In genomic region chr7:98774597-98774996, GRCm38 (mm10) we compare ENCODE assay signal across 15 mouse cellular contexts.
A peak's percentile ranks its signal among the peaks of the same experiment; 100 is the strongest.
DNase-seq lines count a peak whose midpoint lies in the region; ATAC-seq and TF ChIP-seq lines count a peak whose summit lies in the region.
"Had no signal": no experiment of that assay in that cellular context is flagged by ENCODE, and none has a peak within 500 bp of the region (broad histone marks: within the 10 kb centered on the region; RNA-seq: fewer than 3 reads in every experiment).

No protein-coding gene starts in this region.

- H3K9ac ChIP-seq in intestine, postnatal 0 days (ENCODE audit: low read depth, low read length): no peak overlapping the region
- H3K9ac ChIP-seq in intestine, embryonic 16.5 days (ENCODE audit: low read depth, low read length): no peak overlapping the region
- no peak overlapping the region for H3K9ac ChIP-seq in lung, embryonic 16.5 days (ENCODE audit: low read length)
- no peak overlapping the region for H3K9ac ChIP-seq in neural tube, embryonic 15.5 days (replicated peaks)
- H3K9ac ChIP-seq: heart, embryonic 12.5 days; liver, embryonic 13.5 days had no signal

- H3K36me3 ChIP-seq in intestine, postnatal 0 days (ENCODE audit: control insufficient read depth, insufficient read depth): no peaks in the 10 kb centered on the region
- H3K36me3 ChIP-seq in intestine, embryonic 16.5 days (ENCODE audit: control insufficient read depth, insufficient read depth, low read length): no peaks in the 10 kb centered on the region
- no peaks in the 10 kb centered on the region for H3K36me3 ChIP-seq in lung, embryonic 16.5 days (ENCODE audit: control insufficient read depth, insufficient read depth, low read length)
- H3K36me3 ChIP-seq in neural tube, embryonic 15.5 days: no peaks in the 10 kb centered on the region
- H3K36me3 ChIP-seq: heart, embryonic 12.5 days; liver, embryonic 13.5 days had no signal

- WGBS in intestine, postnatal 0 days: 65% methylated on average over 4 of the region's 4 CpGs
- 43% methylated on average over 4 of the region's 4 CpGs for WGBS in intestine, embryonic 16.5 days
- 51% methylated on average over 4 of the region's 4 CpGs for WGBS in lung, embryonic 16.5 days
- WGBS in neural tube, embryonic 15.5 days: 54% methylated on average over 4 of the region's 4 CpGs

- no peak for TF ChIP-seq POLR2A in cortical plate, adult 2 months (IDR thresholded peaks at IDR 0.05; ENCODE audit: extremely low read depth, insufficient read depth, low read length)

- H3K27me3 ChIP-seq in intestine, postnatal 0 days (replicated peaks; ENCODE audit: control insufficient read depth, insufficient read depth, low read length): no peaks in the 10 kb centered on the region
- no peaks in the 10 kb centered on the region for H3K27me3 ChIP-seq in intestine, embryonic 16.5 days (replicated peaks; ENCODE audit: control insufficient read depth, insufficient read depth, low read length)
- H3K27me3 ChIP-seq in lung, embryonic 16.5 days (ENCODE audit: control insufficient read depth, insufficient read depth, low read depth, low read length): no peaks in the 10 kb centered on the region
- peaks cover 3% of the 10 kb centered on the region; the same call in 1 of the 2 replicates for H3K27me3 ChIP-seq in neural tube, embryonic 15.5 days (replicated peaks)
- H3K27me3 ChIP-seq: heart, embryonic 12.5 days; liver, embryonic 13.5 days had no signal

- H3K9me3 ChIP-seq in intestine, postnatal 0 days (ENCODE audit: control insufficient read depth): no peaks in the 10 kb centered on the region
- H3K9me3 ChIP-seq in intestine, embryonic 16.5 days (ENCODE audit: control insufficient read depth, low read length): no peaks in the 10 kb centered on the region
- no peaks in the 10 kb centered on the region for H3K9me3 ChIP-seq in lung, embryonic 16.5 days (ENCODE audit: control insufficient read depth, low read length)
- no peaks in the 10 kb centered on the region for H3K9me3 ChIP-seq in neural tube, embryonic 15.5 days (replicated peaks)
- H3K9me3 ChIP-seq: heart, embryonic 12.5 days; liver, embryonic 13.5 days had no signal

- peak; percentile 42 for TF ChIP-seq CTCF in intestine, postnatal 0 days (IDR thresholded peaks at IDR 0.05; ENCODE audit: low read depth)
- TF ChIP-seq CTCF in cortical plate, adult 2 months (IDR thresholded peaks at IDR 0.05; ENCODE audit: extremely low read depth, insufficient read depth, low read length): 0 out of 2 replicates have a peak, but pooled peaks have one; percentile 3

- no peak overlapping the region for H3K4me2 ChIP-seq in intestine, postnatal 0 days (replicated peaks; ENCODE audit: low read depth)
- no peak overlapping the region for H3K4me2 ChIP-seq in intestine, embryonic 16.5 days (ENCODE audit: low read depth, low read length)
- H3K4me2 ChIP-seq in lung, embryonic 16.5 days (ENCODE audit: low read depth, low read length): no peak overlapping the region
- no peak overlapping the region for H3K4me2 ChIP-seq in neural tube, embryonic 15.5 days
- H3K4me2 ChIP-seq: heart, embryonic 12.5 days; liver, embryonic 13.5 days had no signal

- no peak for DNase-seq in lung, postnatal 36 days
- DNase-seq in ES-CJ7 (ENCODE audit: low read depth, low spot score): peak; percentile 68
- DNase-seq in adrenal gland, postnatal 36 days: no peak
- DNase-seq: cerebellum, adult 8-10 months; gastrocnemius, postnatal 36 days; kidney, adult 11 months; liver, embryonic 13.5 days; retina, postnatal 1 day had no signal

- H3K27ac ChIP-seq in intestine, postnatal 0 days (ENCODE audit: low read depth, low read length): no peak overlapping the region
- no peak overlapping the region for H3K27ac ChIP-seq in intestine, embryonic 16.5 days (ENCODE audit: low read length)
- peak overlapping the region; percentile 31; the same call in 1 of the 2 replicates for H3K27ac ChIP-seq in lung, embryonic 16.5 days (ENCODE audit: low read length)
- no peak overlapping the region for H3K27ac ChIP-seq in cortical plate, adult 2 months (ENCODE audit: insufficient read depth, low read length)
- no peak overlapping the region for H3K27ac ChIP-seq in neural tube, embryonic 15.5 days (replicated peaks)
- H3K27ac ChIP-seq: liver, embryonic 13.5 days had no signal

- H3K4me3 ChIP-seq in intestine, postnatal 0 days (ENCODE audit: low read depth, low read length): no peak overlapping the region
- no peak overlapping the region for H3K4me3 ChIP-seq in intestine, embryonic 16.5 days (ENCODE audit: low read length)
- no peak overlapping the region for H3K4me3 ChIP-seq in lung, embryonic 16.5 days (ENCODE audit: low read length)
- H3K4me3 ChIP-seq in cortical plate, adult 2 months (ENCODE audit: insufficient read depth, low read length): no peak overlapping the region
- no peak overlapping the region for H3K4me3 ChIP-seq in neural tube, embryonic 15.5 days (replicated peaks)
- H3K4me3 ChIP-seq: heart, embryonic 12.5 days; liver, embryonic 13.5 days had no signal

- H3K4me1 ChIP-seq in intestine, postnatal 0 days (replicated peaks; ENCODE audit: control insufficient read depth, insufficient read depth, low read length): 0 out of 2 replicates have a peak, but pooled peaks cover 9% of the 10 kb centered on the region
- H3K4me1 ChIP-seq in intestine, embryonic 16.5 days (ENCODE audit: control insufficient read depth, insufficient read depth, low read length): peaks cover 14% of the 10 kb centered on the region; the same call in 1 of the 2 replicates
- H3K4me1 ChIP-seq in lung, embryonic 16.5 days (replicated peaks; ENCODE audit: control insufficient read depth, insufficient read depth, low read length): peaks cover 39% of the 10 kb centered on the region
- H3K4me1 ChIP-seq in cortical plate, adult 2 months (ENCODE audit: control insufficient read depth, insufficient read depth, low read length): no peaks in the 10 kb centered on the region
- peaks cover 8% of the 10 kb centered on the region; the same call in 1 of the 2 replicates for H3K4me1 ChIP-seq in neural tube, embryonic 15.5 days

- ATAC-seq in intestine, postnatal 0 days: no peak
- no peak for ATAC-seq in intestine, embryonic 16.5 days
- ATAC-seq in lung, embryonic 16.5 days (ENCODE audit: low read depth): no peak
- no peak for ATAC-seq in neural tube, embryonic 15.5 days (ENCODE audit: low FRiP score)
- ATAC-seq: forebrain, embryonic 16.5 days had no signal
